Mouse (Mus musculus) lung, postnatal 0 days (tissue): ENCODE measurements at regions not wholly inside any gene's neighbourhood (a gene's known extent, or its start where the extent isn't known, plus 50 kb on each side); places are given as distances from the start of the nearest gene placed in this dataset.

Experiments
- ATAC-seq: fragments of 200-750 bp; cut with Nextera tagmentation; 2 replicates; pipeline ENCODE4 v1.8.0; 2017; ENCODE audit warnings: moderate library complexity
- DNase-seq: peaks from one replicate; pipeline ENCODE4 v3.0.0-alpha.2; 2016; ENCODE audit warnings: low spot score
- H3K27ac ChIP-seq: fragments of 300-500 bp; sonication (generic); 2 replicates; pipeline ENCODE4 v1.5.1; 2014; ENCODE audit warnings: antibody characterized with exemption, mild to moderate bottlenecking, low read length, mixed read lengths
- H3K27me3 ChIP-seq: fragments of 300-500 bp; sonication (generic); replicated peaks from 2 replicates; pipeline ENCODE4 v1.6.1; 2014; ENCODE audit warnings: low read length, mixed read lengths; ENCODE audit not compliant: insufficient read depth
- H3K36me3 ChIP-seq: fragments of 300-500 bp; sonication (generic); 2 replicates; pipeline ENCODE4 v1.6.1; 2014; ENCODE audit warnings: low read length, mixed read lengths; ENCODE audit not compliant: insufficient read depth
- H3K4me1 ChIP-seq: fragments of 300-500 bp; sonication (generic); 2 replicates; pipeline ENCODE4 v1.6.1; 2014; ENCODE audit warnings: antibody characterized with exemption, low read depth, low read length, mixed read lengths; ENCODE audit not compliant: insufficient read depth
- H3K4me2 ChIP-seq: fragments of 300-500 bp; sonication (generic); replicated peaks from 2 replicates; pipeline ENCODE4 v1.6.1; 2014; ENCODE audit warnings: low read depth, mild to moderate bottlenecking, low read length, moderate library complexity, mixed read lengths
- H3K4me3 ChIP-seq: fragments of 300-500 bp; sonication (generic); 2 replicates; pipeline ENCODE4 v1.5.1; 2014; ENCODE audit warnings: low read depth, low read length
- H3K9ac ChIP-seq: fragments of 300-500 bp; sonication (generic); replicated peaks from 2 replicates; pipeline ENCODE4 v1.6.1; 2014; ENCODE audit warnings: low read depth, mild to moderate bottlenecking
- H3K9me3 ChIP-seq: fragments of 300-500 bp; sonication (generic); 2 replicates; pipeline ENCODE4 v1.6.1; 2016; ENCODE audit warnings: low read length, mixed read lengths
- CTCF ChIP-seq: IDR thresholded peaks from 2 replicates; pipeline ENCODE4 v1.5.1; 2016; ENCODE audit warnings: antibody characterized with exemption, mild to moderate bottlenecking
- EP300 ChIP-seq: IDR thresholded peaks from 2 replicates; pipeline ENCODE4 v1.6.1; 2016; ENCODE audit warnings: antibody characterized with exemption, mild to moderate bottlenecking, control low read depth
- WGBS: fragments of 180-500 bp; shearing (Covaris S2); extraction: QIAGEN DNeasy Blood & Tissue Kit; methylation state at CpG from one replicate; pipeline ENCODE4 v1.1.7; 2014; 5-methylcytosine and 5-hydroxymethylcytosine counted together

DNA sequence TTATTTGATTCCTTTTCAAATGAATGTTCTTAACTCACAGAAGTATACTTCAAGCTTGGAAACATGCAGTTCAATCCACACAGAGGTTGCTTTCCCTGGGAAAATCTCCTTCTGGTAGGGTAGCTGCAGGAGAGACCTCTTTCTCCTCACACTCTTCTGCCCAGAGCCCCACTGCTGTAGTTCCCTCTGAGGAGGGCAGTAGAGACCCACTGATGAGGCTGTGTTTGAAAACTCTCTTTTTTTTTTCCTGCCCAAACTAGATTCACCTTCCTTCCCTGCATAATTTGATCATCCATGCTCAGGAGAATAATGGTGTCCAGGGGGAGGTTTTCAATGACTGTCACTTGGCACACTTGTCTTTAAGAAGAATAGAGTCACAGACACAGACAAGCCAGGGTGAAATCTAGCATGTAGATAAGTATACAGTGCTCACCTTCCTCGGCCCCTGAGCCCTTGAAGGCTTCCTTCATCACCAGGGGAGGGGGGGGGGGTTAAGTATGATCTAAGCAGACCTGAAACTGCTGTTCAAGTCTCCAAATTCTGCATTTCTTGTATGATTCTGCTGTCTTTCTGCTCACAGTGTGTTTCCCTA is 457.3 kb upstream of the Nrsn1 start:
- no peak overlapping the region for H3K4me2 ChIP-seq
- TF ChIP-seq CTCF (peak; percentile 47), EP300 (no peak)
- peak; percentile 28 for DNase-seq
- H3K4me3 ChIP-seq = no peak overlapping the region
- no peaks in the 10 kb centered on the region for H3K4me1 ChIP-seq
- no peaks in the 10 kb centered on the region for H3K9me3 ChIP-seq
- H3K27ac ChIP-seq = no peak overlapping the region
- H3K36me3 ChIP-seq = no peaks in the 10 kb centered on the region
- WGBS = 25% methylated on average over 1 of the region's 1 CpGs
- no peaks in the 10 kb centered on the region for H3K27me3 ChIP-seq
- ATAC-seq = no peak
- no peak overlapping the region for H3K9ac ChIP-seq

DNA sequence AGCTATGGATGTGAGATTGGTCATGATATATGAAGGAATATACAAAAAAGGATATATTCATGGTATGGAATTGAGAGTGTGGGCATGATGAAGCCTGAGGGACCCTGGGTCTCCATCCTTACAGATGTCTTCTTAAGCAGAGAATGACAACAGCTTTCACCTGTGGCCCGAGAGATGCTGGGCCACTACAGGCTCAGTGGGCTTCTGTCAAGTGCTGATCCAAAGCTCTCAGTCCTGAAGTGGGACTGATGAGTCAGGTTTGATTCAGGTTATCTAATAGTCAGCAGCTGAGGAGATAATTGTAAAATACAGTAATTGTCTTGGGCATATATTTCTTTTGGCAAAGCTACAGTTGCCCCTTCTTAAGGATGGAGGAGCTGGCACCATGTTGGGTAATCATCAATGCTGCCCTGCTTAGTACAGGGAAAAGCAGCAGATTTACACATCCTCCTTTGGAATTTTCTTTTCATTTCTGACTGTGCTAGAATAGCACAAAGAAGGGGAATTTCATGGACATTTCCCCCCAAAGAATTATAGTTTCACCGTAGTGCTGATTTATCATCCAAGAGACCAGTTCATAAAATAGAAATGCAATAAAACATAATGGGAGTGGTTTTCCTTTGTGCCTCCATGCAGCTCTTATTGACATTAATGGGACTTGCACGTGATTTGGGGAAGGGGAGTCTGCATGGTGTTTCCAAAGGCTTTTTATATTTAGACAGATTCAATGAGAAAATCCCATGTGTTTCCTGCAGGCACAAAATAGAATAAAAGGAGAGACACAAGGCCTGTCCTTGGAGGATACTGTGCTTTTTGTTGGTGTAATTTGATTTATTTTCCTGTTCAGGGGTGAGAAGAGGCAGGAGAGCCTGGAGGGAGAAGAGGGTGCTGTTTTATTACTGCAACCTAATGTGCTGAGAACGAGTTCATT is 452.6 kb upstream of the Nrsn1 start:
- WGBS = 60% methylated on average over 4 of the region's 4 CpGs
- no peaks in the 10 kb centered on the region for H3K27me3 ChIP-seq
- no peak overlapping the region for H3K4me2 ChIP-seq
- H3K4me3 ChIP-seq = no peak overlapping the region
- no peaks in the 10 kb centered on the region for H3K4me1 ChIP-seq
- H3K27ac ChIP-seq = no peak overlapping the region
- DNase-seq (no peak), ATAC-seq (no peak)
- TF ChIP-seq CTCF (no peak), EP300 (no peak)
- no peaks in the 10 kb centered on the region for H3K36me3 ChIP-seq
- H3K9me3 ChIP-seq = no peaks in the 10 kb centered on the region
- H3K9ac ChIP-seq = no peak overlapping the region

DNA sequence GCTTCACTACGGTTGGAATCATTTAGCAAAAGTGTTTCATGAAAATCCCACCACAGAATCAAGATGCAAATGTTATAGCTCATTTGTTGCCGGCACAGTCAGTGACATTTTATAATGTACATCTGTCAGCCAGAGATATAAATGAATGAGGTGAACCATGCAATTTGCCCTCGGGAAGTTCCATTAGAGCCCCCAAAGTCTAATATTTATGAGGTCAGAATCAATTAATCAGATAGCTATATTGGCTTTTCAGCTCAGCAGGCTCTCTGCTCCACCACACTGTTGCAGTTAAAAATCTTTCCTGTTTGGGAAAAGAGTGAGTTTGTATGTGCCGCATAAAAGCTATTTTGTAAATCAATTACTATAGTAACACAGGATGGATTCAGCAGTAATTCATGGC is 430.7 kb upstream of the Nrsn1 start:
- Histone ChIP-seq H3K9ac (no peak overlapping the region), H3K4me3 (no peak overlapping the region), H3K9me3 (no peaks in the 10 kb centered on the region), H3K36me3 (no peaks in the 10 kb centered on the region), H3K27me3 (no peaks in the 10 kb centered on the region), H3K4me1 (no peaks in the 10 kb centered on the region), H3K4me2 (no peak overlapping the region), H3K27ac (no peak overlapping the region)
- DNase-seq (no peak), ATAC-seq (no peak)
- WGBS = 60% methylated on average over 4 of the region's 4 CpGs
- TF ChIP-seq CTCF = no peak
- no peak for TF ChIP-seq EP300

GRCm38 (mm10) chr13:25695956-25696355 is 425.7 kb upstream of the Nrsn1 start:
- Histone ChIP-seq H3K27me3 (no peaks in the 10 kb centered on the region), H3K9ac (no peak overlapping the region), H3K36me3 (no peaks in the 10 kb centered on the region), H3K4me2 (no peak overlapping the region), H3K9me3 (no peaks in the 10 kb centered on the region), H3K27ac (no peak overlapping the region), H3K4me1 (no peaks in the 10 kb centered on the region), H3K4me3 (no peak overlapping the region)
- TF ChIP-seq EP300 (no peak), CTCF (no peak)
- DNase-seq = no peak
- ATAC-seq = no peak
- 88% methylated on average over 1 of the region's 1 CpGs for WGBS

DNA sequence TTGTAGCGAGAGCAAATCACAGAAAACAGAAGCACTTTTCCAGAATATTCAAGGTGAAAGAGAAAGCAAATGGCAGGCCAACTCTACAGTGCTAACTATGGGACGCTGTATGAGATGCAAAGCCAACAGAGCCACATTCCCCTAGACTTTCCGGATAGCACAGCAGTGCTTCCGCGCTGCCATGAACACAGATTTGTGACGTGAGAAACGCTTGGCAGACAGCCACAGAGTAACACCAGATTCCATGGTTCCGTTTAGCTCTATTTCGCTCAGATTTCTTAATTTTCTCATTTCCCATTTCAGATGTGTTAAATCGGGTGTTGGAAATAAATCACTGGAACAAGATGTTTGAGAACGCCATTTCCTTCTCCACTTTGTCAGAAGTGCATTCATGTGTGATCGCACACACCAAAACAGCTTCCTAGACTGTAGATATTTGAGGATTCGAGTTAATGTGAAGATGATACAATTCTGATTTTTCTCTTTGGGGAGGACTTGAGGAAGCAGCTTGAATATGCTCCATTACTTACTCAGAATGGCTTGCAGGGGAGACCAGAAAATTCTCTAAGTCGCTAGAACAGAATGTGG is 424.8 kb upstream of the Nrsn1 start:
- H3K4me2 ChIP-seq = no peak overlapping the region
- no peak overlapping the region for H3K4me3 ChIP-seq
- ATAC-seq = no peak
- H3K9ac ChIP-seq = no peak overlapping the region
- no peaks in the 10 kb centered on the region for H3K9me3 ChIP-seq
- peak; percentile 11 for DNase-seq
- H3K36me3 ChIP-seq = no peaks in the 10 kb centered on the region
- 73% methylated on average over 14 of the region's 14 CpGs for WGBS
- H3K4me1 ChIP-seq = no peaks in the 10 kb centered on the region
- TF ChIP-seq CTCF = no peak
- no peak overlapping the region for H3K27ac ChIP-seq
- no peaks in the 10 kb centered on the region for H3K27me3 ChIP-seq

DNA sequence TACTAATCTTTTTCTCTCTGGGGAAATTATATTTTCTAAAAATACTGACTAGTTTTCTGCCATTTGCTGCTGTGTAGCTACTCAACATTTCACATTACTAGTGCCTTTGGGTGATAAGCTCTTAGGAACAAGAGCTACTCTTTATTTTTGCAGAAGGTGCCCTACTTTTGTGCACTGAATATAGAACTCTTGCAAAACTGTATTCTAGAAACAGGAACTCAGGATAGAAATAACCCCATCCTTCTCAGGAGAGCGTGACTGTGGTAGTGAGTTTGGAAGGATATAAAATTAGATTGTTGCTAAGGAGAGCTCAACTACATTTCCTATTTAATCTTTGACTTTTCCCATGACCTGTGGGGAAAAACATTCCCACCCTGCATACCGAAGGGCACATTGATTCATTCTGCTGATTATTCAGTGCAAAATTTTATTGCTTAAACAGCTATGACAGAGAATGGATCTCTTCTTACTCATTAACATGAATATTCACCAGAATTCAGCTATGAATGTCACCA is 408.0 kb upstream of the Nrsn1 start:
- ATAC-seq = no peak

More for the DNA sequence above, 408.0 kb upstream of the Nrsn1 start:
- WGBS = 83% methylated on average over 2 of the region's 2 CpGs
- Histone ChIP-seq H3K4me1 (no peaks in the 10 kb centered on the region), H3K4me3 (no peak overlapping the region), H3K9me3 (no peaks in the 10 kb centered on the region), H3K4me2 (no peak overlapping the region), H3K36me3 (no peaks in the 10 kb centered on the region), H3K27ac (no peak overlapping the region), H3K9ac (no peak overlapping the region), H3K27me3 (no peaks in the 10 kb centered on the region)
- no peak for DNase-seq
- TF ChIP-seq CTCF = no peak
- no peak for TF ChIP-seq EP300
